Mouse (Mus musculus) CH12.LX (cell line): ENCODE measurements at regions not wholly inside any gene's neighbourhood (a gene's known extent, or its start where the extent isn't known, plus 50 kb on each side); places are given as distances from the start of the nearest gene placed in this dataset.

Experiments
- DNase-seq: peaks from one replicate; pipeline ENCODE4 v3.0.0-alpha.2; 2013; ENCODE audit errors: extremely low read depth
- H3K27ac ChIP-seq: 2 replicates; pipeline ENCODE4 v1.5.1; 2012; ENCODE audit warnings: low read depth, mild to moderate bottlenecking, control low read depth, moderate library complexity; ENCODE audit not compliant: insufficient read depth
- H3K27me3 ChIP-seq: replicated peaks from 2 replicates; pipeline ENCODE3; 2012; ENCODE audit warnings: inconsistent platforms
- H3K36me3 ChIP-seq, 2 experiments: replicated peaks in 1 of 2; 2 replicates each; pipeline versions ENCODE3 to v1.6.1; 2012; ENCODE audit warnings: inconsistent platforms in 1 of 2, low read length in 1 of 2, mild to moderate bottlenecking in 1 of 2, mixed read lengths in 1 of 2, moderate library complexity in 1 of 2; ENCODE audit not compliant: control insufficient read depth in 1 of 2, insufficient read depth in 1 of 2
- H3K4me1 ChIP-seq, 2 experiments: 2 replicates each; pipeline ENCODE4 v1.6.1; 2012; ENCODE audit warnings: inconsistent platforms in 1 of 2, moderate library complexity in 1 of 2; ENCODE audit not compliant: insufficient read depth in 2 of 2, control insufficient read depth in 1 of 2
- H3K4me2 ChIP-seq: 2 replicates; pipeline ENCODE4 v1.6.1; 2012; ENCODE audit warnings: low read depth, mild to moderate bottlenecking, control low read depth; ENCODE audit not compliant: poor library complexity, insufficient read depth, severe bottlenecking
- H3K4me3 ChIP-seq, 3 experiments: fragments of 150-350 bp in 1 of 3; sonication (generic) in 1 of 3; replicated peaks in 1 of 3; 2 replicates each; pipeline versions ENCODE3 to v1.5.1; 2011 to 2012; ENCODE audit warnings: low read depth in 2 of 3, low read length in 2 of 3, mild to moderate bottlenecking in 2 of 3, moderate library complexity in 2 of 3, control low read depth in 1 of 3, improper control_type of control experiment in 1 of 3, inconsistent platforms in 1 of 3, mixed read lengths in 1 of 3; ENCODE audit not compliant: poor library complexity in 1 of 3
- H3K79me2 ChIP-seq: replicated peaks from 2 replicates; pipeline ENCODE4 v1.6.1; 2012; ENCODE audit warnings: mild to moderate bottlenecking, moderate library complexity; ENCODE audit not compliant: control insufficient read depth, poor library complexity, insufficient read depth, severe bottlenecking; ENCODE audit errors: extremely low read depth
- H3K9ac ChIP-seq: 2 replicates; pipeline ENCODE4 v1.6.1; 2012; ENCODE audit warnings: low read depth, mild to moderate bottlenecking, control low read depth, moderate library complexity; ENCODE audit not compliant: insufficient read depth
- H3K9me3 ChIP-seq: replicated peaks from 2 replicates; pipeline ENCODE3; 2012; ENCODE audit warnings: low read length, inconsistent platforms, mixed read lengths
- BHLHE40 ChIP-seq: IDR thresholded peaks from 2 replicates; pipeline ENCODE4 v1.6.1; 2011; ENCODE audit warnings: mild to moderate bottlenecking, low read depth, low read length, improper control_type of control experiment
- CHD1 ChIP-seq: IDR thresholded peaks from 2 replicates; pipeline ENCODE4 v1.6.1; 2012; ENCODE audit warnings: low read depth, low read length, improper control_type of control experiment, inconsistent platforms
- CTCF ChIP-seq, 2 experiments: IDR thresholded peaks in 1 of 2; conservative IDR thresholded peaks in 1 of 2; 2 replicates each; pipeline ENCODE4 v1.5.1; 2011 to 2012; ENCODE audit warnings: low read depth in 2 of 2, low read length in 2 of 2, improper control_type of control experiment in 1 of 2, inconsistent platforms in 1 of 2, mild to moderate bottlenecking in 1 of 2, moderate library complexity in 1 of 2
- E2F4 ChIP-seq: IDR thresholded peaks from 2 replicates; pipeline ENCODE4 v1.6.1; 2011; ENCODE audit warnings: low read depth, low read length, improper control_type of control experiment; ENCODE audit not compliant: insufficient replicate concordance
- ELF1 ChIP-seq: IDR thresholded peaks from 2 replicates; pipeline ENCODE4 v1.6.1; 2014; ENCODE audit warnings: low read depth, mild to moderate bottlenecking, inconsistent platforms, low read length, improper control_type of control experiment
- ETS1 ChIP-seq: conservative IDR thresholded peaks from 2 replicates; pipeline ENCODE4 v1.6.1; 2012; ENCODE audit warnings: low read depth, mild to moderate bottlenecking, inconsistent platforms, low read length, improper control_type of control experiment, moderate library complexity
- GABPA ChIP-seq: IDR thresholded peaks from 2 replicates; pipeline ENCODE4 v1.6.1; 2012; ENCODE audit warnings: low read depth, low read length, improper control_type of control experiment, inconsistent platforms; ENCODE audit not compliant: insufficient replicate concordance
- HCFC1 ChIP-seq: IDR thresholded peaks from 2 replicates; pipeline ENCODE4 v1.6.1; 2012; ENCODE audit warnings: low read depth, mild to moderate bottlenecking, inconsistent platforms, low read length, improper control_type of control experiment
- IRF4 ChIP-seq: IDR thresholded peaks from 2 replicates; pipeline ENCODE4 v1.6.1; 2014; ENCODE audit warnings: low read depth, mild to moderate bottlenecking, inconsistent platforms, low read length, improper control_type of control experiment
- JUN ChIP-seq: IDR thresholded peaks from 2 replicates; pipeline ENCODE4 v1.6.1; 2011; ENCODE audit warnings: low read depth, mild to moderate bottlenecking, low read length, improper control_type of control experiment, moderate library complexity; ENCODE audit not compliant: insufficient read depth
- MAX ChIP-seq: IDR thresholded peaks from 2 replicates; pipeline ENCODE4 v1.6.1; 2011; ENCODE audit warnings: low read length, improper control_type of control experiment
- MEF2A ChIP-seq: IDR thresholded peaks from 2 replicates; pipeline ENCODE4 v1.6.1; 2014; ENCODE audit warnings: low read depth, mild to moderate bottlenecking, inconsistent platforms, low read length, improper control_type of control experiment, borderline replicate concordance
- NELFE ChIP-seq: IDR thresholded peaks from 2 replicates; pipeline ENCODE4 v1.6.1; 2011; ENCODE audit warnings: low read depth, low read length, improper control_type of control experiment
- NRF1 ChIP-seq: IDR thresholded peaks from 2 replicates; pipeline ENCODE4 v1.6.1; 2014; ENCODE audit warnings: low read depth, mild to moderate bottlenecking, inconsistent platforms, low read length, improper control_type of control experiment, moderate library complexity
- POLR2A ChIP-seq: IDR thresholded peaks from 2 replicates; pipeline ENCODE4 v1.6.1; 2011; ENCODE audit warnings: low read depth, mild to moderate bottlenecking, improper control_type of control experiment, low read length
- TBP ChIP-seq: conservative IDR thresholded peaks from 2 replicates; pipeline ENCODE4 v1.6.1; 2011; ENCODE audit warnings: low read depth, low read length, improper control_type of control experiment
- ZC3H11A ChIP-seq: IDR thresholded peaks from 2 replicates; pipeline ENCODE4 v1.6.1; 2012; ENCODE audit warnings: low read depth, mild to moderate bottlenecking, inconsistent platforms, low read length, improper control_type of control experiment
- ZKSCAN1 ChIP-seq: IDR thresholded peaks from 2 replicates; pipeline ENCODE4 v1.6.1; 2012; ENCODE audit warnings: low read depth, inconsistent platforms, low read length, improper control_type of control experiment, borderline replicate concordance
- ZMIZ1 ChIP-seq: IDR thresholded peaks from 2 replicates; pipeline ENCODE4 v1.6.1; 2012; ENCODE audit warnings: low read depth, mild to moderate bottlenecking, inconsistent platforms, low read length, improper control_type of control experiment
- ZNF384 ChIP-seq: IDR thresholded peaks from 2 replicates; pipeline ENCODE4 v1.6.1; 2012; ENCODE audit warnings: low read depth, low read length, improper control_type of control experiment, inconsistent platforms
- dilution Hi-C: fragments of 300-500 bp; cut with MboI; formaldehyde crosslinking; loops from 2 replicates; pipeline ENCODE4 v1.14.3; 2020; ENCODE audit warnings: low sequenced_read_pairs; ENCODE audit not compliant: extremely low pct_unique_long_range_greater_than_20kb, extremely low pct_ligation_motif_present
- in situ Hi-C: fragments of 300-500 bp; cut with MboI; formaldehyde crosslinking; loops from 3 replicates; pipeline ENCODE4 v1.14.3; 2019; ENCODE audit warnings: low sequenced_read_pairs, low pct_ligation_motif_present, low pct_unique_long_range_greater_than_20kb, mixed read lengths

DNA sequence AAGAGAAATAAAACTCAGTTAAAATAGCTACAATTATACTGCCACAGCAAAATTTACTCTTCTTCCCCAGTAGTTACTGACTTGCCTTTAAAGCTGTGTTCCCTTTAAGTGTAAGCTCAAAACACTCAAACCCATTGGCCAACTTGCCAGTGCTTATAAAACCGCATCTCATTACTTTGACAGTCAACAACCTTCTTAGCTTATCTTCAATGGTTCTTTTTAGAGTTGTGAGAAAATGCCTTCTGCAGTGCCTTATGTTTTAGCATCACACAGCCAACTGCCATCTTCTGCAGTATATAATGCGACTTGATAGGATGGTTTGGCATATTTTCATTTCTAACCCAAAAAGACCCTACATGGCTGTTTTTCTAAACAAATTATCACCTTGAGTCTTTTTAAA lies 382.5 kb downstream of the Osr1 start:
- Histone ChIP-seq H3K9me3 (no peaks in the 10 kb centered on the region), H3K4me3 (no peak overlapping the region), H3K27ac (no peak overlapping the region), H3K4me1 (no peaks in the 10 kb centered on the region), H3K4me2 (no peak overlapping the region), H3K9ac (no peak overlapping the region), H3K79me2 (no peaks in the 10 kb centered on the region), H3K36me3 (no peaks in the 10 kb centered on the region), H3K27me3 (no peaks in the 10 kb centered on the region)
- dilution Hi-C loops, result no loop called here
- in situ Hi-C loops, result no loop called here
- DNase-seq, result no peak
- no peak for TF ChIP-seq IRF4
- TF ChIP-seq JUN, result no peak
- no peak for TF ChIP-seq ETS1
- no peak for TF ChIP-seq HCFC1
- no peak for TF ChIP-seq TBP
- no peak for TF ChIP-seq ZKSCAN1
- TF ChIP-seq ZC3H11A, result no peak
- no peak for TF ChIP-seq MEF2A
- TF ChIP-seq POLR2A, result no peak
- no peak for TF ChIP-seq MAX
- no peak for TF ChIP-seq CTCF (conservative IDR thresholded peaks at IDR 0.05 in 1 of 2, IDR thresholded peaks at IDR 0.05 in 1 of 2; ENCODE audit: low read depth in 2 of 2, low read length in 2 of 2)
- no peak for TF ChIP-seq ZNF384
- no peak for TF ChIP-seq BHLHE40
- TF ChIP-seq NRF1, result no peak
- no peak for TF ChIP-seq E2F4
- TF ChIP-seq ZMIZ1, result no peak
- no peak for TF ChIP-seq CHD1
- TF ChIP-seq NELFE, result no peak

DNA sequence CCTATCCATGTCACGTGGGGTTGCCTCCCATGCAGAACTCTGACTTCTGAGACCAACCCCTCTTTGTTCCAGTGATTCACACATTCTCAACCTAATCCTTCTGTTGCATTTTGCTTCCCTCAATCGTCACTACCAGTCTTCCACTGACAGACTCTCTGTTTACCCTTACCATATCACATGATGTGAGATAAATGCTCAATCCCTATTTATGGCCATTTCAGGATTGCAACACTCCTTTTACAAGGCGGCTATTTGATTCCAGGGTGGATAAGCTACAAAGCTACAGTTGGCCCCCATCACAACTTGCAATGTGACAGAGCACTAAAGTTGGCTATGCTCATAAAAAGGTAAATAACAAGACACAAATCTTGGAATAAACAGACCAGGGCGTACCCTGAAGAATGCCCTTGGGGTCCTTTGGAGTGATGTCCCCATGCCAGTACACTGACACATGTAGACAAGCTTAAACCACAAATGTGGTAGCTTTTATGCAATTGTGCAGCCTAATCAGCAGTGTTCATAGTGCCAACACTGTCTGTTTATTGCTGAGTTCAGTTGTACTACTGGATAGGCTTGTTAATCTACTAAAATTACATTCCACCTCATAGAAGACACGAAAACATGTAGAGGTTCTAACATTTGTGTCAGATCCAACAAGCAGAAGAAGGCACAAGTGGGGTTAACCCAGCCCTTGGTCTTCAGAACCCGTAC lies 384.4 kb downstream of the Osr1 start:
- TF ChIP-seq MAX, result no peak
- TF ChIP-seq GABPA, result no peak
- no peak for TF ChIP-seq ELF1
- no peak for TF ChIP-seq ZC3H11A
- Histone ChIP-seq H3K27me3 (no peaks in the 10 kb centered on the region), H3K9ac (no peak overlapping the region), H3K4me3 (no peak overlapping the region), H3K79me2 (no peaks in the 10 kb centered on the region), H3K9me3 (no peaks in the 10 kb centered on the region), H3K36me3 (no peaks in the 10 kb centered on the region), H3K27ac (no peak overlapping the region), H3K4me1 (no peaks in the 10 kb centered on the region), H3K4me2 (no peak overlapping the region)
- DNase-seq, result no peak
- in situ Hi-C loops, result no loop called here
- dilution Hi-C loops, result no loop called here
